Mouse (Mus musculus) central nervous system, embryonic 18 days (tissue): ENCODE measurements around the gene Degs1. TPM values are rescaled to one million over a fixed set of nuclear protein-coding genes. Genes with fewer than 3 reads are reported as not detected.

Source experiments
- polyA plus RNA-seq: library from polyadenylated mRNA; depleted of rRNA; stranded (reverse); fragments of >200 nt; gene quantifications from 2 replicates; pipeline ENCODE4 v1.2.3, GENCODE M21; 2012; rRNA removed

Gene Degs1
- 38.6 and 38.7 TPM in 2 replicates for polyA plus RNA-seq

GRCm38 (mm10) chr1:182282091-182283075 lies at the start of gene Degs1:
TSS of gene Degs1 (minus strand) at chr1:182282804.

Other genes starting within 250 kb of the Degs1 start
- 97.8 and 101 TPM in 2 replicates for gene Srp9, start 158.1 kb downstream of the Degs1 start, polyA plus RNA-seq
- gene Vmn1r1, start 118.3 kb downstream of the Degs1 start, polyA plus RNA-seq = not detected in 2 replicates
- gene Fbxo28, start 58.8 kb upstream of the Degs1 start, polyA plus RNA-seq = 25.1 and 27.9 TPM in 2 replicates
- gene Trp53bp2, start 126.4 kb upstream of the Degs1 start, polyA plus RNA-seq = 14.7 and 17.9 TPM in 2 replicates
- gene Capn2, start 234.8 kb upstream of the Degs1 start, polyA plus RNA-seq = 55.7 and 57.5 TPM in 2 replicates